Mouse (Mus musculus): ENCODE measurements around the gene Myo5c. TPM values are rescaled to one million over a fixed set of nuclear protein-coding genes. Genes with fewer than 3 reads are reported as not detected.
A peak's percentile ranks its signal among the peaks of the same experiment; 100 is the strongest.

The Myo5c gene
- total RNA-seq, 2 experiments from 2014 or later: not detected

- ATAC-seq (replicated peaks; ENCODE audit: poor library complexity, severe bottlenecking): no peak
Observed at GRCm38 (mm10) chr9:75315238-75315637, 83.4 kb downstream of the Myo5c start.

GRCm38 (mm10) chr9:75316771-75317170, 85.0 kb downstream of the Myo5c start:
- ATAC-seq (replicated peaks; ENCODE audit: poor library complexity, severe bottlenecking): no peak

- ATAC-seq (replicated peaks; ENCODE audit: poor library complexity, severe bottlenecking): no peak
Observed at GRCm38 (mm10) chr9:75318196-75318595, 86.4 kb downstream of the Myo5c start.

GRCm38 (mm10) chr9:75319365-75319764, 87.5 kb downstream of the Myo5c start:
- no peak for ATAC-seq (replicated peaks; ENCODE audit: poor library complexity, severe bottlenecking)

- ATAC-seq (replicated peaks; ENCODE audit: poor library complexity, severe bottlenecking): no peak
Observed at GRCm38 (mm10) chr9:75322099-75322885, 90.5 kb downstream of the Myo5c start.

- ATAC-seq (replicated peaks; ENCODE audit: poor library complexity, severe bottlenecking): no peak
Observed at GRCm38 (mm10) chr9:75328047-75328446, 96.2 kb downstream of the Myo5c start.

GRCm38 (mm10) chr9:75330821-75331220, 99.0 kb downstream of the Myo5c start:
- no peak for ATAC-seq (replicated peaks; ENCODE audit: poor library complexity, severe bottlenecking)

GRCm38 (mm10) chr9:75334440-75334839, 102.6 kb downstream of the Myo5c start:
- ATAC-seq (replicated peaks; ENCODE audit: poor library complexity, severe bottlenecking): no peak

GRCm38 (mm10) chr9:75338016-75338415, 106.2 kb downstream of the Myo5c start:
- no peak for ATAC-seq (replicated peaks; ENCODE audit: poor library complexity, severe bottlenecking)

- ATAC-seq (replicated peaks; ENCODE audit: poor library complexity, severe bottlenecking): peak; percentile 97
Observed at GRCm38 (mm10) chr9:75342433-75342832, 110.6 kb downstream of the Myo5c start.

GRCm38 (mm10) chr9:75347458-75347857, 115.6 kb downstream of the Myo5c start, which contains the start of gene Bcl2l10:
Gene Bcl2l10 (plus strand): TSS chr9:75347758.
- no peak for ATAC-seq (replicated peaks; ENCODE audit: poor library complexity, severe bottlenecking)

GRCm38 (mm10) chr9:75348066-75348465, 116.2 kb downstream of the Myo5c start:
- no peak for ATAC-seq (replicated peaks; ENCODE audit: poor library complexity, severe bottlenecking)

GRCm38 (mm10) chr9:75348641-75349040, 116.8 kb downstream of the Myo5c start:
- 0 out of 2 replicates have a peak, but pooled peaks have one; percentile 7 for ATAC-seq (replicated peaks; ENCODE audit: poor library complexity, severe bottlenecking)

GRCm38 (mm10) chr9:75353094-75353493, 121.3 kb downstream of the Myo5c start:
- no peak for ATAC-seq (replicated peaks; ENCODE audit: poor library complexity, severe bottlenecking)

Other genes with a start within 250 kb of the Myo5c start
- gene Arpp19, start 194.4 kb upstream of the Myo5c start, total RNA-seq (2014; fragmentation: Nextera tagmentation): 173 and 243 TPM in 2 replicates
- 122 and 177 TPM in 2 replicates for gene Arpp19, start 194.4 kb upstream of the Myo5c start, total RNA-seq (2017)
- gene Myo5a, start 161.0 kb upstream of the Myo5c start, total RNA-seq (2014; fragmentation: Nextera tagmentation): 78.8 and 90.2 TPM in 2 replicates
- 134 and 136 TPM in 2 replicates for gene Myo5a, start 161.0 kb upstream of the Myo5c start, total RNA-seq (2017)
- 4.1 and 5.0 TPM in 2 replicates for gene Gnb5, start 74.3 kb downstream of the Myo5c start, total RNA-seq (2014; fragmentation: Nextera tagmentation)
- 2.7 and 2.8 TPM in 2 replicates for gene Gnb5, start 74.3 kb downstream of the Myo5c start, total RNA-seq (2017)
- not detected in 2 replicates for gene Bcl2l10, start 115.7 kb downstream of the Myo5c start, total RNA-seq (2014; fragmentation: Nextera tagmentation)
- gene Bcl2l10, start 115.7 kb downstream of the Myo5c start, total RNA-seq (2017): not detected in 2 replicates
- gene Mapk6, start 178.0 kb downstream of the Myo5c start, total RNA-seq (2014; fragmentation: Nextera tagmentation): 42.4 and 47.8 TPM in 2 replicates
- 59.2 and 71.6 TPM in 2 replicates for gene Mapk6, start 178.0 kb downstream of the Myo5c start, total RNA-seq (2017)
- 23.2 and 24.2 TPM in 2 replicates for gene Leo1, start 209.5 kb downstream of the Myo5c start, total RNA-seq (2014; fragmentation: Nextera tagmentation)
- gene Leo1, start 209.5 kb downstream of the Myo5c start, total RNA-seq (2017): 38.9 and 42.7 TPM in 2 replicates